Mouse (Mus musculus) retina, postnatal 7 days (tissue): ENCODE results near the gene Myd88.
"Not testable (repeated sequence)": the region's sequence is repeated elsewhere in the genome, so short reads cannot be mapped to it uniquely, and the experiment has no call there.

Experiments
- DNase-seq: peaks from one replicate; pipeline ENCODE4 v3.0.0-alpha.2; 2012; ENCODE audit warnings: low read depth, low spot score

Gene Myd88

GRCm38 (mm10) chr9:119340909-119341816 is at the start of gene Myd88:
TSS of gene Myd88 (minus strand) at chr9:119341411.
- DNase-seq = peak; percentile 85

DNA sequence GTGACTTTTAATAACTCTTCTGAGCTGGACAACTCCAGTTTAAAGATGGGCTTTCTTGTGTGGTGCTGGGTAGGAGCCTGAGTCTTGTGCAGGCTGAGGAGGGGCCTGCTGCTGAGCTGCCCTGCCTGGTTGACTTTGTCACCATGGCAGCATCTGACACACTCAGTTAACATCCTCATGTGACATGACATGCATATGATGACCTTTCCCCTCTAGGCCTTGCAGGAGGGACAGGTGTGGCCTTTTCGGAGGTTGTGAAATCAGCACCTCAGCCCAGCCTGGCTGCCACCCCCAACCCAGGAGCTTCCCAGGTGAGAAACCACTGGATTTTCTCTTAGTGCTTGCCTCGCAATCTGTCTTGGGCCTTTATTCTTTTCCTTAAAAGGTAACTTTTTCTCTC is 49.0 kb upstream of the Myd88 start:
- DNase-seq = no peak

- no peak for DNase-seq
Observed at GRCm38 (mm10) chr9:119388956-119389355, 47.7 kb upstream of the Myd88 start.

- DNase-seq = no peak
Observed at GRCm38 (mm10) chr9:119382603-119383002, 41.4 kb upstream of the Myd88 start.

DNA sequence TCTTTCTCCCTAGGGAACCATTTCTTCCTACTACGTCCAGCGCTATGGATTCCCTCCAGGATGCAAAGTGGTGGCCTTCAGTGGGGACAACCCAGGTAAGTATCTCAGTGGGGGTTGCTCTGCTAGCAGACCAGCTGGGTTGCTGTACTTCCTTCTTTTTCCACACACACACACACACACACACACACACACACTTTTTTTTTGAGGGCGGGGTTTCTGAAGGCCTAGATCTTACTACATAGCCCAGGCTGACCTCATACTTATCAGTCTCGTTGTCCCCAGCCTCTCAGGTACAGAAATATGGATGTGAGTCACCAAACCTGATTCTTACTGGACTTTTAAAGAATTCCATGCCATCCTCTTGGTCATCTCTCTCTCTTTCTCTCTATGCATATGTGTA is 37.0 kb upstream of the Myd88 start:
- DNase-seq = no peak

DNA sequence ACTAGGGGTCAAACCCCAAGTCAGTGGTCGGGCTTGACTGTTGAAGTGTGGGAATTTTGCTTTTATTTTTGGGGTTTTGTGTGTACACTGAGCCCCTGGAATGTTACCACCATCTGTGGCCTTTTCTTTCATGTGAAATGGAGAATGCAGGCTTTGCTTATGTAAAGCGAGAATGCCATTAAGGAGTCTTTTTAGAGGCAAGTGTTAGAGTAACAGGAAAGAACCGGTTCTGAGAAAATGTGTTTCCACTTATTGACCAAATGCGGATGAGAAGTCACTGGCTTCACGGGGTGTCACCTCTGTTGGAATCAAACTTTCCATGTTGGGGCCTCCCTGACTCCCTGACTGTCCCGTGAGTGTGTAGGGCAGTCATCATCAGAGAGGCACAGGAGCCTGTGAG is 34.3 kb upstream of the Myd88 start:
- DNase-seq = no peak

DNA sequence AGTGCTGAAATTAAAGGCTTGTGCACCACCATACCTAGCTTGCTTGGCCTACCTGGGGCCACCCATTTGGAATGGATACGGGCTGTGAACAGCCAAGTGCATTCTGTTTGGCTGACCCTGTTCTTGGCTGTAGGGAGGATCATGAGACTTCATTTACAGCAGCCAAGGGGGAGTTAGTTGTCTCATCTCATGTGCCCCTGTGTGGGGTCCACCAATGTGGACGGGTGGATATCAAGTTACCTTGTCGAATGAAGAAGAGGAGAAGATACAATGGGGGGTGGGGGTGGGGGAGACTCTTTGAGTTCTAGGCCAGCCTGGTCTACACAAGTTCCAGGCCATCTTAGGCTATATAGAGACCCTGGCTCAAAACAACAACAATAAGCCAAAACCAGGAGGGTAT is 33.8 kb upstream of the Myd88 start:
- no peak for DNase-seq

- DNase-seq = no peak
Observed at GRCm38 (mm10) chr9:119371251-119371650, 30.0 kb upstream of the Myd88 start.

DNA sequence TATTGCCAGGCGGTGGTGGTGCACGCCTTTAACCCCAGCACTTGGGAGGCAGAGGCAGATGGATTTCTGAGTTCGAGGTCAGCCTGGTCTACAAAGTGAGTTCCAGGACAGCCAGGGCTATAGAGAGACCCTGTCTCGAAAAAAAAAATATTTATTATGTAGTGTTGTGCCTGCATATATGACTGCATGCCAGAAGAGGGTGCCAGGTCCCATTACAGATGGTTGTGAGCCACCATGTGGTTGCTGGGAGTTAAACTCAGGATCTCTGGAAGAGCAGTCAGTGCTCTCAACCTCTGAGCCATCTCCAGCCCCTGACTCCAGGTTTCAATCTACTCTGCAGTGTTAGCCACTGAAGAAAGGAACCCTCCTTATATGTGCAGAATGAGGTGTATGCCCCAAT is 29.6 kb upstream of the Myd88 start:
- DNase-seq = not testable (repeated sequence)

DNA sequence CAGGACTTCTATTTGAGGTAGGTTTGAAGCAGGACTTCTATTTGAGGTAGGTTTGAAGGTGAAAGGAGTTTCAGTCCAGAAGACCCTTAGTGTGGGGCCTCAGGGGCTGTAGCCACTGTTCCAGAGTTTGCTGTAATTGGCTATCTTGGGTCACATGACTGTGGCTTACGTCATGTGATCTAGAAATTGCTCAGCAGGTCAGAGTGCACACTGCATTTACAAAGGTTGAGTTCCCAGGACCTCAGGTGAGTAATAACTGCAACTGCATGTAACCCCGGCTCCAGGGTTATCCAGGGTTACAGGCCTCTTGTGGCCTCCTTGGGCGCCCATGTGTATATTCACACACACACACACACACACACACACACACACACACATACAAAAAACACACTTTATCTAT is 27.2 kb upstream of the Myd88 start:
- no peak for DNase-seq

DNA sequence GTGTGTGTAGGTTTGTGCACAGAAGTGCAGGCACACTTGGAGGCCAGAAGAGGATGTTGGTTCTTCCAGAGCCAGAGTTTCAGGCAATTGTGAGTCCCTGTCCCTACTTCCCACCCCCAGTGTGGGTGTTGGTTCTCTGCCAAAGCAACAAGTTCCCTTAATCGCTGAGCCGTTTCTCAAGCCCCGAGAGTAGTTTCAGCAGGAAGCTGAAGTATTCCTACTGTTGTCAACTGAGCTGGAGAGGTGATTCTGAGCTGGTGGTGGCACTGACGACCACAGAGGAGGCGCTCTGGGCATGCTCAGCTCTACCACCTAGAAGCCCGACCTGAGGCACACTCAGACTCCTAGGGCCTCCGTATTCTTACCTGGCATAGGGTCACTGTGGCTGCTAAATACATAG is 24.1 kb upstream of the Myd88 start, which contains the start of gene Slc22a14:
Gene Slc22a14 (minus strand): TSS at position 270 of the 400 bp plus-strand sequence.
- DNase-seq = no peak

GRCm38 (mm10) chr9:119363229-119363628 is 22.0 kb upstream of the Myd88 start:
- DNase-seq = no peak

DNA sequence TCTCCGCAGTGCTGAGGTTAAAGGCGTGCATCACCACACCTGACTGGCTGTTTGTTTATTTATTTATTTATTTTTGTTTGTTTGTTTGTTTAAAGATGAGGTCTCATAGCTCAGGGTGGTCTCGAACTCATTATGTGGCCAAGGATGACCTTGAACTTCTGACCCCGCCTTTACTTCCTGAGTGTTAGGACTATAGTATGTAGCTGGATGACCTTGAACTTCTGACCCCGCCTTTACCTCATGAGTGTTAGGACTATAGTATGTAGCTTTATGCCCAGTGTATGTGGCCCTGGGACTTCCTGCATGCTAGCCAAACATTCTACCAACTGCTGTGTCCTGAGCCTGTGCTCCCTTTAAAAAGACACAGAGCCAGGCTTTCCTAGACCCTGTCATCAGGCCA is 20.2 kb upstream of the Myd88 start:
- no peak for DNase-seq

DNA sequence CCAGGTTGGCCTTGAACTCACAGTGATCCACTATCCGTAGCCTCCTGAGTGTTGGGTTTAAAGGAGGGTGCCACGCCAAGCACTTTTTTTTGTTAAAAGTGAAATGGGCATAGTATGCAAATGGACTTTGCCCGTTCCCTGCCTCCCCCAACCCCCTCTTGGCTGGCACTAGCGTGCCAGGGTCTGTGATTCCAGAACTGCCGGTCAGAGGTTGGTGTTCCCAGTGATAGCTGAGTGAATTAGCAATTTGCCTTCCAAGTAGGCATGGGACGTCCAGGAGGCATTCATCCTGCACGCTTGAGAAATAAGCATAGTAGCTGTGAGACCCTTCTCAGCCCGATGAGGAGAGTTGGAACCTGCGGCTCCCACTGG is 16.8 kb upstream of the Myd88 start:
- no peak for DNase-seq

- peak; percentile 82 for DNase-seq
Observed at GRCm38 (mm10) chr9:119357331-119358057, 16.3 kb upstream of the Myd88 start, which contains the start of gene Xylb. TSS of gene Xylb (plus strand) at chr9:119357381.

DNA sequence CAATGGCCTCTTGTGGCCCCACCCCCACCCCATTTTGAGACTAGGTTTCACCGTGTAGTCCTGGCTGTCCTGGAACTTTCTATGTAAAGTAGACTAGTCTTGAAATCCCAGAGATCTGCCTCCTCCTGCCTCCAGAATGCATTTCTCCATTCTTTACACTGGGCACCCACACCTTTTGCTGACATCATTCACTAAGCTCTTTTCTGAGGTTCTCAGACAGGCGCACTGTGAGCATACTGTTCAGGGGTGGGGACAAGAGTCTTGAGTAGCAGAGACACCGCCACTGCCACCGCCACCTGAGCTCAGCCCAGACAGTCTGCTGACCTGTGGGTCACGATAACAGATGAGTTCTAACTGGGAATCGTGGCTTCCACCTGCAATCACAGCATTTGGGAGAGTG is 14.7 kb upstream of the Myd88 start:
- DNase-seq = no peak

DNA sequence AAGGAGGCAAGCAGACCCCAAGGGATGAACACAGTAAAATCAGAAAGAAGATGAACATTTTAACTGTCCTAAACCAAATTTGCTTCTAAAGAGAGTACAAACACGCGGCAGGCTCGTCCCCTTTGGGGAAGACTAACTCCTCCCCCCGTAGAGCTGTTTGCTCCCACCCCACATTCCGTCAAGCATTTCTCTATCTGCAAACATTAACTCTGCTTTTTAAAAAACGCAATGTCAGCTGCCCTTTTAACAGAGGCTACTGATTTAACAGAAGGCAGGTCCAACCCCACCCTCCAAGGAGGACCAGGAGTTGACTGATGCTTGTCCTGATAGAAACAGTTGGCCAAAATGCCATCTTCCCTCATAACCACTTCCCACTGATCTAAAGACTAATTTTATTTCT is 12.7 kb upstream of the Myd88 start:
- DNase-seq = no peak

GRCm38 (mm10) chr9:119352060-119352459 is 10.8 kb upstream of the Myd88 start:
- no peak for DNase-seq

- no peak for DNase-seq
Observed at GRCm38 (mm10) chr9:119350947-119351705, 9.9 kb upstream of the Myd88 start.

DNA sequence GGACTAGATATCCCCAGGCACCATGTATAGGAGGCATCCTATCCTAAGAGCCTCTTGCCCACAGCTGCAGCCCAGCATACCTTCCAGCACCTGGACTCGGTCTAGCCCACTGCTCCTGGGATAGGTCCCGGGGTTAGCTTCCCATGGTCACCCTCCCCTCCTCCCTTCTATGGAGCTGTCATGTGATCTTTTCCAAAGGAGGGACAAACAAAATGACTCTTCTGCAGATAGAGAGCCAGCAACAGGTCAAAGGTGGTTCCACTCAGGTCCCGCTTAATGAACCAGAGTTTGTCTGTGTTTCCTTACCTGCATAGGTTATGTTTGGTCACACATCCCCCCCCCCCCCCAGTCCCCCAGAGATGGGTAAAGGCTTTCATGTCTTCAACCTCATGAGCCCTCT is 9.3 kb upstream of the Myd88 start:
- DNase-seq = no peak

- no peak for DNase-seq
Observed at GRCm38 (mm10) chr9:119346376-119346775, 5.2 kb upstream of the Myd88 start.

- no peak for DNase-seq
Observed at GRCm38 (mm10) chr9:119342728-119343127, 1.5 kb upstream of the Myd88 start.
